Mouse (Mus musculus): ENCODE data around the gene Egfem1. TPM values are rescaled to one million over a fixed set of nuclear protein-coding genes. Genes with fewer than 3 reads are reported as not detected.
A peak's percentile ranks its signal among the peaks of the same experiment; 100 is the strongest.

The Egfem1 gene
- total RNA-seq, 1 experiment from 2014 or later: 0.46 TPM

DNA sequence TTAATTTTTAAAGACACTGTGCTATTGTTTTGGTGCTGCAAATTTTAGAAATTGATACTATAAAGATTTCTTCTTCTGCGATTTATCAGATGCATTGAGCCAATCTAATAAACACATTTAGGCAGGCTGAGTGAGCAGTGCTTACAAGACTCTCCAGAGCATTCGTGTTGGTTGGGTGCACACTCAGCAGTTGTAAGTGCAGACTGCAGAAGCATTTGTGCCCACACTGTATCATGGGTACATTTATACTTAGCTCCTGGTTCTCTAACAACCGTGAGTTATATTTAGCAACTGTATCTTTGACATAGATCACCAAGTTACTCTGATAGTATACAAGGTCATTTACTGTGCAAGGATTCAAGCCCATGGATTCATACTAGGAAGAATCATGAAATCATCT, 264.0 kb downstream of the Egfem1 start:
- no peak for DNase-seq

DNA sequence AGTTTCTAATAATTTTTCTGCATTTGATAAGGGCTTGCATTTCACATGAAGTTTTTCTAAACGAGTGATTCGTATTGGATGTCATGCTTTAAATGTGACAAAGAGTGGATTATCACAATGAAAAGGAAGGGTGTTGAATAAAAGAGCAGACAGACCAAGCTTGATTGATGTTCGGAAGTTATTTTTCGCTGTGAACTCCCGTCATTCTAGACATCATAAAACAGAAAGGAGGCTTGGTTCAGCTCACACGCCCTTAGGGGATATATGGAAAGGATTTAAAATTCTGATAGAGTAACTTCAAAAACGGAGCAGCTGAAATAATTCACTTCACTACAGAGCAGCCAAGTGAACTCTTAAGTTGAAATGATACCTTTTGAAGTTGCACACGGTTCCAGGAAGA, 285.1 kb downstream of the Egfem1 start:
- DNase-seq: no peak

DNA sequence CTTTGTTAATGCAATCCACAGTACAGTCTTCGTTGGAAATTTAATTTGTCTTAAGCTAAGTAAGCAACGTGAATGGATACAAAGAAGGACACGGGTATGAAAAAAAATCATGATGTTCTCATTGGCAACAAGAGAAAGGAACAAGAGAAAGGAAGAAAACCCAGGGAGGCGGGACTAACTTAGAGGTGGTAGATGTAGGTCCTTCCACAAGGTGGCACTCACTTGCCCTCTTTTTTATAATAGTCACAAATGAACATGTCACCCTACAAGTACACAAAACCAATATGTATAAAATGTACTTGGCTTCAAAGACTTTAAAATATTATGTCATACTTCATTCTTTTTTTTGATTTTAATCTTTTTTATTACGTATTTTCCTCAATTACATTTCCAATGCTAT, 288.7 kb downstream of the Egfem1 start:
- no peak for DNase-seq

DNA sequence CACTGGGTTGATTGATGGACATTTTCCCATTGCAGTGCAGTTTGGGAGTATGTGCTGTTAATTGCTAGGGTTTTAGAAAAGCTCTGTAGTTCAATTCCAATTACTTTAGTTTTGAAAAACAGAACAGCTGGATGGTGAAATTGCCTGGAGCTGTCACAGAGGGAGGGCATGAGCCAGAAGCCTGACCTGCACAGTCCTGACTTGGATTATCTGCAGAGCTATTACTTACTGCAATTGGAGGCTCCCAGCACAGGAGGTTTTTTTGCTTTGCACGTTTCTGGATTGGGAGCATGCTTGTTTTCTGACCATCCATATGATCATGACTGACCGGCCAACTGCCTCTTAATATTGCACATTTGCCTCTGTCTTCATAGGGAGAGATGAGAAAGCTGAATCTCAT, 299.4 kb downstream of the Egfem1 start:
- no peak for DNase-seq

DNA sequence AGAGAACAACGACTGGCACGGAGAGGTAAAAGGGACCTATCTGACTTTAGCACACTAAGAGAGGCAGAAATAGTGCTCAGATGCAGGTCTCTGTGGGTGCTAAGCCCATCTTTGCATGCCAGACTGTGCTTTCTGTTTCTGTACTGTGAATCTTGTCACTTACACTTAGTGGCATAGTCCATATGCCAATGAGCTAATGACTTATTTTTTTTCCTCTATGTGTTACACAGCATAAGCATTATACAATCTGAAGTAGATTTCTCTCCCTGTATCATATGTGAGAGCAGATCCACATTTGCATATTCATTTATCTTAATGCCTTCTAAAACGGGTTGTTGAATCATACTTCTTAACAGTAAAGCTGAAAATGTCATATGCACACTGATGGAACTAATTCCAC, 317.2 kb downstream of the Egfem1 start:
- DNase-seq: no peak

DNA sequence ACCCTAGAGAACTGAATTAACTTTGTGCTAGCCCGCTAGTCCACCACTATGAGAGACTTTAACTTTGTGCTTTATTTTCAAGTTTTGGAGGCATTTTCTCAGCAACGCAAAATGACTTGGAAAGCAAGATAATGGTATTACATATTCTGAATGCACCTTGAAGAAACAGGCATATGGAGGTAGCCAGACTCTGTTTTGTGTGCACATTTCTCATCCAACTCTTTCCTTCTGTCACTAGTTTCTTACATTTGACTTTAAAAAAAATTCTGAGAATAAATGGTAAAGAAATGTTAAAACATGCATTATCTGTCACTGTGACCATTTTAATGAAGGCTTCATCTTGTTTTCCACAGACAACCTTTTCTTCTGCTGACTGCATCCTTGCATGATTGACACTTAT, 339.8 kb downstream of the Egfem1 start:
- DNase-seq: no peak

DNA sequence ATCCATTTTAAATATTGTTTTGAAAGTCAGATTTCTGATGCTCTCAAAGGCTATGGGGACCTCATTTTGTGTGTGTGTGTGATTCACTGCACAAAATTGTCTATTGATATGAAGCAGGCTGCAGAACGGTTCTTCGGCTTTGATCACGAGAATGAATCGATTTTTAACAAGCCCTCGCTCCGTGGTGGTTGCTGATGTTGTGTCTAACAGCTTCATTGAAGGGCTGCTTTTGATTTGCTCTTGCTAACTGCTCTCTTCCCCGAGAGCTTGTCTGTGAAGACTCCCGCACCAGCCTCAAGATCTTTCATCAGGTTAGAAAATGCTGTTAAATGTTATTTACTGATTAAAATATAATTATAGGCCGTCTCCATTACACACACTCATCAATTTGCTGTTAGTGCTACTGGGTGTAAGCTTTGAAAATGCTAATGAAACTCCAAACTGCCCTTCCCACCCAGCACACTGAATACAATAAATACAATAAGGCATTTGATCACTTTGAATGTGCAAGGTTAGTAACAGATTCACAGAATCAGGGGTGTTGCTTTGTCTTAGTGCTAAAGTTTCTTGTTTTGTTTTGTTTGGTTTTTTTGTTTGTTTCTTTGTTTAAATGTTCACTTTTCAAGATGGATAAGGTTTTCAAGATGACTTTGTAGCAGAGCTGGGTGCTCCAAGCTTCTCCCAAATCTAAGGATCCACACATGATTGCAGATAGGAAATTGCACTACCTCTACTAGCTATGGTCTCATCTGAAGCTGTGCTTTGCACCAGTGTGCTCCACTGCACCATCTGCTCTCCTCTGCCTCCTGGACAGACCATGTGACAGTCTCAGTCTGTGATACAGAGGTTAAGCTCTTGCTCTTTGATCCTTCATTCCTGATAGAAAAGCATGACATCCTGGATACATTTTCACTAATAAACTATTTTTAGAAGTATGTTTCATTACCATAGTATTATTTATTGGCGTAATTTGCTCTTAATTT, 350.6 kb downstream of the Egfem1 start:
- DNase-seq: no peak

DNA sequence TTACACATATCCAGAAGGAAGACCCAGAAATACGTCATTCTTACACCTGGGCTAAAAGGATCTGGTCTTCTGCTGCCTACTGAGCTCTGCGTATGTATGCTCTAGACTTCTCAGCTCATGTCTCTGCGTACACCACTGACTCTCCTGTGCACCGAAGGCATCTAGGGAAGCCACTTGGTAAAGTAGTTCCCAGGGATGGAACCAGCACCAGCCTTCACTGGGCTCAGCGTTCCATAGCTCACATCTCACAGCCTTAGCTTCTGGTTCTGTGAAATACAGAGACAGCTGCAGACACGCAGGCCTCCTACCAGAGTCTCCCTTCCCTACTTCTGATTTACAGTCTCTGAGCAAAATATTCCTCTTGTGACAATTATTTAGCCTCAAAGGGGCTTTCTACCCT, 361.2 kb downstream of the Egfem1 start:
- DNase-seq: no peak

DNA sequence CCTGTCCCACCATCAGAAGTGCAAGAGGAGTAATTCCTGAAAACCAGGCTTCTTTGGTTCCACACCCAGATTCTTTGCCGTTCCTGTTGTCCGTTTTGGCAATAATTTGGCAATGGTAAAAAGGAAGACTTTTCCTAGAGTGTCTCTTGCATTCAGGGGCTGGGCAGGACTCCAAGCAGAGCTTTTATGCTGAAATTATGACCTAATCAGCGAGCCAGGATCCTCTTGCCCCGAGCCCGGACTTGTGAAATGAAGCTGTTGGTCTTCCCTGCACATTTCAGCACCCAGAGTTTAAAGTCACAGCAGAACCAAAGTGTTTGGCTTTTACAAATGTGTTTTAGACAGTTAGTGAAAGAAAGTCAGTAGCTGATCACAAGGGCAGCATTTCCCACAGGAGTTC, 362.8 kb downstream of the Egfem1 start:
- DNase-seq: peak; percentile 56

DNA sequence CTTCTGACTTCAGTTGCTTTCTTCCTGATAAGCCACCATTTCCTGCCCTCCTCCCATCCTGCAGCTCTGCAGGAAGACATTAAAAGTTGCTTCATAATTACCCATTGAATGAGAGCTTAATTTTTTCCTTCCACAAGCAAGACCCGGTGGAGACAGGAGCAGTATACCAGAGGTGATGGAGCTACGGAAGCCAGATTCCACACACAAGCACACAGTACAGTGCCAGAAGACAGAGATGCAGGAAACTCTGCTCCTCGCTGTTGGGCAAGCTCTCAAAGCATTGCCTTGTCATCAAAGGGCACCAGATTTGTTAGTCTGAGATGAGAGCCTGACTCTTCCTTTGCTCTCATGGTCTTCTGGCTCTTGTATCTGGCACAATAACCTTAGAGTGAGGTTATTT, 364.3 kb downstream of the Egfem1 start:
- no peak for DNase-seq

DNA sequence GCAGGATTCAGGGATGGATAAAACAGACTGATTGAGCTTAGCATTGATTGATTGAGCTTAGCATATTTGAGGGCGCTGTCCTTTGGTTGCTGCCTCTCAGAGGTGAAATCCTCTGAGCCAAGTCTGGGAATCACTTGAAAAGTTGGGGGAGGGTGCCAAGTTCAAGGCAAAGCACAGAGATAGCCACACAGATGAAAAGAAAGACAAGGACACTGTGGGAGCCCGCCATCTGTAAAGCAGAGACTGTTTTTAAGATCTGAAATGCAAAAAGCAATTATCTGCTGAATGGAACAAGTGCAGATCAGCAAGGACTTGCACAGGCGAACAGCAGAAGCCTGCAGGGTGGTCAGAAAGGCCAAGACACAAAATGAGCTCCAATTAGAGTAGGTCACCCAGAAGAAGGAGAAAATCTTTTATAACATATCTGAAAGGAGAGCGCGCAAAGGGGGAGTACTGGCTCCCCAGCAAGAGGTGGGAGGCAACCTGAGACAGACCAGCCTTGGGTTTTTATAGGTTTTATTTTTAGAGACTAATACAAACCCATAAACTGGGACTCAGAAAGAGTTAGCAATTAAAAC, 367.1 kb downstream of the Egfem1 start:
- no peak for DNase-seq

DNA sequence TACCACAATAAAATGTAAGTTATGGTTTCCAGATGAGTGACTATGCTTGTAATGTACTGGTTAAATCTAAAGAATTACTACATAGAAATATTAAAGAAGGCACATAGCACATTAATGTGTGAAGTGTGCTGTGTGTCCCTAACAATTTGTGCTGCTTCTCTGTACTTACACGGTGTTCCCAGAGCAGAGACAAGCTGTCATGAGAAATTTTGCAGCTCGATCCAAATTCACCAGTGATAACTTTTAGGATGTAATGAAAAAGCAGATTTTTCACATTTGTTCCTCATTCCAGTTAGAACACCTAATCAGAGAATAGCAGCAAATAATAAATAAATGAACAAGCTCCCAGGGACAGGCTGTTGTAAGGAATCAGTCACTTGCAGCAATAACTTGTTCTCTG, 416.4 kb downstream of the Egfem1 start:
- DNase-seq: no peak

DNA sequence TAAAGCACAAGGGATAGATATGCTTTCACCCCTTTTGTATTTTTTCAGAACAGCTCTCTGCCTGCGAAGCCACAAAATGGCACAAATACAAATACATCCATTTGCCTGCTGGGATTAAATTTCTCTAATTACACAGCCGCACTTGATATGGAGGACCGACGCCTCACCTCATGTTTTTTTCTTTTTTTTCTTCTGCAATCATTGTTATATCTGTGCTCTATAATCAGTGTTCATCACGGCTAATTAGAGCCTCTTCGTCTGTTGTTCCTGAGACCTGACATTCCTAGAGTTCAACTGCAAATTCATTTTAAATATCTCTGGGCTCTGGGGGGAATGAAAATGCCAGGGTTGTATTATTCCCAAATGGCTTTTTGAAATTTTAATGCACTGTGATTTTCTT, 417.4 kb downstream of the Egfem1 start:
- no peak for DNase-seq

DNA sequence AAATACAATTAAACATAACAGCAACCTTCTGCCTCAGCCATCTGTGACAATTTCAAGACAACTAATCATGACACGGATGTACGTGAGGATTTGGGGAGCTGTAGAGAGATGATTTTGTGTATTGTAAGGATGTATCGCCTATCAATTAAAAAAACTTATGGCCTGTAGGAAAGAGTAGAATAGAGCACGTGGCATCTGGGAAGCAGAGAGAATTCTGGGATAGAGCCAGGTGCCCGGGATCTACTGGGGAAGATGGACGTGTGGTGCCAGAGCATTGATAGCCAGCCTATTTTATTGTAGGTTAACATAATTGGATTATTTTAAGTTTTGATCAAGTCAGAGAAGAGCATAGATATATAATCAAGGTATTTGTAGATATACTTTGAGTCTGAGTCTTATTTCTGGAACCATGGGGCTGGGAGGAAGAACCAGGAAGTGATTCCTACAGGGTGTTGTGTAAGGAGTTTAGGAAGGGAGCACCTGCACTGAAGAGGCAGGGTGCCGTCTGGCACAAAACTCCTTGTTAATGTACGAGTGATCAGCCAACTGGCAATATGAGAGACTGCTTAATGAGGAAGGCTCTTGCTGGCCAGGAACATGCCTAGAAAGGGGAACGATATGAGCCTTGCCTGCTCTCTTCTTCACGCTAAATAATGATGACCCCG, 443.6 kb downstream of the Egfem1 start:
- DNase-seq: no peak

DNA sequence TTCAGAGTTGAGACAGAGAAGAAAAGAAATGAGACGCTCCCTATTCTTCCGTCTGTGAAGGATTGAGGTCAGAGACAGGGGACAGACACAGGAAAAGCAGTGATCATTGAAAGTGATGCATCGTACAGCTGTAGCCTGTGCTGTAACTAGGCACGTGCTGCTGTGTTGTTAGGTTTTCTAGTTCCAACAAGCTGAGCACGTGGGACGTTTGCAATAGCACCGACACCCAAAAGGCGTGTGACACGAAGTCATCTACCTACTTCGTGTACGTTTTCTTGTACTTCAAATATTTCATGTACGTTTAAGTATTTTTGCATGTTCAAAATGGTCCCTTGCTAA, 444.1 kb downstream of the Egfem1 start:
- DNase-seq: no peak

DNA sequence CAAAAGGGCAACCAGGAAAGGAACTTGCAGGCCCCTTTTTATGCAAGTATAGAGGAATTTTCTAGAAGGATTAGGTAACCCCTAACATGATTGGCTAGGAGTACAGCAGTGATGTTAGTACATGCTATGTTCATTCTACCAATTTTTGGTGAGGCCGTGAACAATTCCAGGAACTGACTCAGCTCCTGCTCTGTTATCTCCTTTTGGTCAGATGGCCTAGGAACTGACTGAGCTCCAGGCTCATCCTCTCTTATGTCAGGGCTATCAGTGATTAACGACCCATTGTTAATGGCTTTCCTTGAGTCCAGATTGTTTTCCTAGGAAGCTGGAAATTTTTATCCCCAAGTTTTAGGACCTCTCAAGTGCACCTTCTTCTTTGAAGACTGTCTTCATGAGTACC, 457.4 kb downstream of the Egfem1 start:
- no peak for DNase-seq

DNA sequence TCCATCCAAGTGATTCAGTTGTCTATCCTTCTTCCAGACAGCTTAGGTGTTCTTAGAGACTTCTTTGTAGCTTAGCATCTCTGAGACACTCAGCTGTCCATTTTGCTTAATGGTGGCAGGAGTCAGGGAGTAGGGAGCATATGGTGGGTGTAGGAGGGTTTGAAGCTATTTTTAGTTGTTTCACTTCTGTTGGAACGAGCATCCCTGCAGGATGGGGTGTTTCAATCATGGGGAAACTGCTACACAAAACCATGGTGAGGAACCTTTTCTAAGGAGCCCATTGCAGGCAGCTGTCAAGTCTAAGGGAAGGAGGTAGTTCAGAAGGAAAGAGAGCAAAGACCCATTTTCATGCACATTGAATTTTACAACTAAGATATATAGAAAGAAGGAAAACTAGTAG, 458.1 kb downstream of the Egfem1 start:
- no peak for DNase-seq

DNA sequence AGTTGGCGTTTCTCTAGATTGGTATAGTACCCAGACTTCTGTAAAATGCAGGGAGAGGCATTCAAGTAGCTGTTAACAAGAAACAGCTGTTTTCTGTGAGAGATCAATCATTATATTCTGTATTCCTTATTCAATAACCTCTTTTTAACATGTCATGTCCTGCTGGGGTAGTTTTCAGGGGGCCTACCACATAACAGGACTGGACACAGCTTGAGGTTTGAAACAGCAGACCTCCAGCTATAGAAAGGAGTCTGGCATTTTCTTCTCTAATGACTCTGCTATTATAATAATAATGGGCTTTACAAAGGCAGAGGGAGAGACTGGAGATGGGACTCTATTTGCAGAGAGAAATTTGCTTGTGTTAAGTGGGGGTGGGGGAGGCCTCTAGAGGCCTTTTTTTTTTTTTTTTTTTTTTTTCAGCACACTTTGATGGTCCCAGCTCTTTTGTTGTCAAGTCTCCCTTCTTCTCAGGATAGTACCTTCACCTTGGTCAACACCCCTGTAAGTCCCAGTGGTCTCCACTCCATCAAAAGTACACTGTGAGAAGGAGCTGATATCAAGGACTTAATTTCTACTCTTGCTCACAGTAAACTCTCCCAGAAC, 459.8 kb downstream of the Egfem1 start:
- DNase-seq: no peak

DNA sequence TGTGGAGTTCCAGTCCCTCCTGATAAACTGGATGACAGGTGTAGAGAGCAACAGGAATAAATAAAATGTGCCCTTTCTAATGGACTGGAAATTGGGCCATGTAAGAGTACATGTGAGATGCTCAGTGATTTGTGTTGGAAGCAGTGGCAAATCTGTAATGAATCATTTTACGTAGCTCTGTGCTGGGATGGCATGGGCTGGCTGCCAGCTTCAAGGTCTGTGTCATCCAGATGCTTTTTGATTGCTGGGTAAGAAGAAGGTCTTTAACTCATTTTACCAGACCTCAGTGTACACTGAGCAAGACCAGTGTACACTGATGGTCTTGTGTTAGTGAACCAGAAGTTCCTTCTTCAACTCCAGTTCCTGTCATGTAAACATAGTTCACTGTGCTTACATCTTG, 462.2 kb downstream of the Egfem1 start:
- DNase-seq: peak; percentile 61

DNA sequence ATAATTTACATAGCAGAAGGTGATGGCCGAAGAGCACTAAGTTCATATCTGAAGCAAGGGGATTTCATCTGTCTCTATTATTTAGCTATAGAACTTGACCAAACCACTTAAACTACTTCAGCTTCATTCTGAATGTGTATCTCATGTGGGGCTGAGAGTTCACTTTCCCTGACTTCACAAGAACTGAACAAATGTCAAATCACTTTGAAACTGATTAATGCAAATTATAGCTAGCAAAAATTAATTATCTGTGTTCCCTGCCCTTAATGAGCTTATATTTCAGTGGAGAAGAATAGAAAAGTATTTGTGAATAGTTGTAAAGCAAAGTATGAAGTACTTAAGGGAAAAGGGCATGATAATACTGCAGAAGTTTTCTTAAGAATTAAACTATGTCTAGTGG, 481.3 kb downstream of the Egfem1 start:
- DNase-seq: no peak

DNA sequence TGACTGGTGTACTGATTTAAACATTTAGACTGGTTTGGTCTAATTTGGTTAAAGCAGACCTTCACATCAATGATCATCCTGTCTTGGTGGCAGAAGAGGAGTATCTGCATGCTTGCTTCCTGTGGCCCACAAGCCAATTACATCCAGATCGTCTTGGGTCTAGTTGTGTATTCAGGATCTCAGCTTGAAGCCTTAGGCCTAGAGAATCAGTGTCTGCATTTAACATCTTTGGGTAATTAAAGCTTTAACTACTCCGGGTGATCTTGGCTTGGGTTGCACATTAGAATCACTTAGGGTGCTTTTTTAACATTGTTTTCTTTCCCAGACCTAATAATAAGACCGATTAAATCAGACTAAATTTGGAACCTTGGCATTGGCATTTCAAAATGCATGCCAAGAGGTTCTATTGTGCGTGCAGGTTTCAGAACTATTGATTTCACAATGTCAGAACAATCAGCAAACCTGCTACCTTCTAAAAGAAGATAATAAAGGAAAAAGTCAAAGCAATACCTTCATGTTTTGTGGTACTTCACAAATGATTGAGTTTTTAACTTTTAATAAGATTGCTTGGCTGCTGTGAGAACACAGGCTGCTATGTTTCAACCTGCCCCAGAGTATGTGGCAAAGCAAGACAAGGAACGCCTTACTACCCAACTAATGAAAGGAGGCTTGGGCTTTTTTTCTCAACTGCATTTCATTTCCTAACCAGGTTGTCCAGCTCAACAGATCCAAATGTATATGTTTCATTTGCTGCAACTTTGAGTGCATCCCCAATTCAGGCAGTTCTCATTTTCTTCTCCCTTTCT, 496.4 kb downstream of the Egfem1 start:
- no peak for DNase-seq

DNA sequence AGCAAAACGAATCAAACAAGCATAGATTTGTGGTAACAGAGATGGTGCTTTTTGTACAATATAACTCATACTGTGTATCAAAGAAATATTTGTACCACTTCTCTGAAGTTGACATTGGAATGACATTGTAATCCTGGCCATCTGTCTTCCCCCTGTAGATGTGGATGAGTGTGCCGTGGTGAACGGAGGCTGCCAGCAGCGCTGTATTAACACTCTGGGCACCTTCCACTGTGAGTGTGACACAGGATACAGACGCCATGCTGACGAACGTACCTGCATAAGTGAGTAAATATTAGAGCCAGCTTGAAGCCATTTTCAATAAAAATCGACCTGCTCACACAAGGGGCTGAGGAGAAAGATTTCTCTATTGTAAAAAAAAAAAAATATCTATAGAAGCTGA, 500.9 kb downstream of the Egfem1 start:
- no peak for DNase-seq

All from adrenal gland, postnatal 25 days (tissue).